Mouse (Mus musculus): ENCODE data around the gene Rnase13. TPM values are rescaled to one million over a fixed set of nuclear protein-coding genes. Genes with fewer than 3 reads are reported as not detected.

Rnase13 gene
- polyA plus RNA-seq, 1 experiment from 2014 or later, result not detected

- H3K27me3 ChIP-seq (ENCODE audit: control insufficient read depth, insufficient read depth, low read length), result no peaks in the 10 kb centered on the region
- H3K9ac ChIP-seq (replicated peaks; ENCODE audit: low read depth, low read length), result no peak overlapping the region
- H3K27ac ChIP-seq (ENCODE audit: low read length), result no peak overlapping the region
- no peaks in the 10 kb centered on the region for H3K9me3 ChIP-seq (ENCODE audit: control insufficient read depth, low read depth, low read length)
- H3K4me2 ChIP-seq (replicated peaks; ENCODE audit: low read depth, low read length), result no peak overlapping the region
- ATAC-seq (ENCODE audit: insufficient number of reproducible peaks, insufficient read depth, low FRiP score, low read depth), result no peak
- H3K4me3 ChIP-seq (ENCODE audit: low read depth, low read length), result no peak overlapping the region
- peaks cover 18% of the 10 kb centered on the region for H3K4me1 ChIP-seq (ENCODE audit: control insufficient read depth, insufficient read depth, low read length)
- no peaks in the 10 kb centered on the region for H3K36me3 ChIP-seq (ENCODE audit: control insufficient read depth, insufficient read depth, low read length)
- 89% methylated on average over 4 of the region's 4 CpGs for WGBS
Measured at GRCm38 (mm10) chr14:51918966-51919365, 3.6 kb downstream of the Rnase13 start.

- no peak within 1 kb of the TSS for H3K27ac ChIP-seq (ENCODE audit: low read length)
- no peak within 1 kb of the TSS for H3K4me2 ChIP-seq (replicated peaks; ENCODE audit: low read depth, low read length)
- H3K36me3 ChIP-seq (ENCODE audit: control insufficient read depth, insufficient read depth, low read length), result no peaks in the 10 kb centered on the region
- H3K4me3 ChIP-seq (ENCODE audit: low read depth, low read length), result no peak within 1 kb of the TSS
- no peak for ATAC-seq (ENCODE audit: insufficient number of reproducible peaks, insufficient read depth, low FRiP score, low read depth)
- 89% methylated on average over 4 of the region's 4 CpGs for WGBS
- H3K9me3 ChIP-seq (ENCODE audit: control insufficient read depth, low read depth, low read length), result no peaks in the 10 kb centered on the region
- H3K4me1 ChIP-seq (ENCODE audit: control insufficient read depth, insufficient read depth, low read length), result peaks cover 19% of the 10 kb centered on the region
- H3K9ac ChIP-seq (replicated peaks; ENCODE audit: low read depth, low read length), result no peak within 1 kb of the TSS
- no peaks in the 10 kb centered on the region for H3K27me3 ChIP-seq (ENCODE audit: control insufficient read depth, insufficient read depth, low read length)
Measured at GRCm38 (mm10) chr14:51918125-51918524, 4.4 kb downstream of the Rnase13 start, which contains the start of gene Tppp2. Gene Tppp2, plus strand, starts transcription at chr14:51918425.

- Histone ChIP-seq H3K27me3 (ENCODE audit: control insufficient read depth, insufficient read depth, low read length) (no peaks in the 10 kb centered on the region), H3K9me3 (ENCODE audit: control insufficient read depth, low read depth, low read length) (no peaks in the 10 kb centered on the region), H3K4me2 (replicated peaks; ENCODE audit: low read depth, low read length) (no peak overlapping the region), H3K27ac (ENCODE audit: low read length) (no peak overlapping the region), H3K9ac (replicated peaks; ENCODE audit: low read depth, low read length) (no peak overlapping the region), H3K4me3 (ENCODE audit: low read depth, low read length) (no peak overlapping the region), H3K36me3 (ENCODE audit: control insufficient read depth, insufficient read depth, low read length) (no peaks in the 10 kb centered on the region), H3K4me1 (ENCODE audit: control insufficient read depth, insufficient read depth, low read length) (peaks cover 11% of the 10 kb centered on the region; the same call in 1 of the 2 replicates)
- WGBS, result 84% methylated on average over 4 of the region's 4 CpGs
- ATAC-seq (ENCODE audit: insufficient number of reproducible peaks, insufficient read depth, low FRiP score, low read depth), result no peak
Measured at GRCm38 (mm10) chr14:51916539-51916938, 6.0 kb downstream of the Rnase13 start.

GRCm38 (mm10) chr14:51915030-51915429, 7.5 kb downstream of the Rnase13 start:
- 26% methylated on average over 3 of the region's 3 CpGs for WGBS
- Histone ChIP-seq H3K4me1 (ENCODE audit: control insufficient read depth, insufficient read depth, low read length) (peaks cover 7% of the 10 kb centered on the region; the same call in 1 of the 2 replicates), H3K9ac (replicated peaks; ENCODE audit: low read depth, low read length) (no peak overlapping the region), H3K27me3 (ENCODE audit: control insufficient read depth, insufficient read depth, low read length) (no peaks in the 10 kb centered on the region), H3K9me3 (ENCODE audit: control insufficient read depth, low read depth, low read length) (no peaks in the 10 kb centered on the region), H3K4me2 (replicated peaks; ENCODE audit: low read depth, low read length) (no peak overlapping the region), H3K36me3 (ENCODE audit: control insufficient read depth, insufficient read depth, low read length) (no peaks in the 10 kb centered on the region), H3K27ac (ENCODE audit: low read length) (peak overlapping the region; percentile 55; the same call in 1 of the 2 replicates), H3K4me3 (ENCODE audit: low read depth, low read length) (no peak overlapping the region)
- no peak for ATAC-seq (ENCODE audit: insufficient number of reproducible peaks, insufficient read depth, low FRiP score, low read depth)

GRCm38 (mm10) chr14:51913960-51914762, 8.4 kb downstream of the Rnase13 start, which contains the start of gene Ndrg2:
Gene Ndrg2, minus strand, starts transcription at chr14:51914158.
- Histone ChIP-seq H3K4me2 (replicated peaks; ENCODE audit: low read depth, low read length) (peak within 1 kb of the TSS; percentile 88), H3K27ac (ENCODE audit: low read length) (peak within 1 kb of the TSS; percentile 55; the same call in 1 of the 2 replicates), H3K36me3 (ENCODE audit: control insufficient read depth, insufficient read depth, low read length) (no peaks in the 10 kb centered on the region), H3K27me3 (ENCODE audit: control insufficient read depth, insufficient read depth, low read length) (no peaks in the 10 kb centered on the region), H3K9me3 (ENCODE audit: control insufficient read depth, low read depth, low read length) (no peaks in the 10 kb centered on the region), H3K4me3 (ENCODE audit: low read depth, low read length) (peak within 1 kb of the TSS; percentile 42), H3K4me1 (ENCODE audit: control insufficient read depth, insufficient read depth, low read length) (peaks cover 7% of the 10 kb centered on the region; the same call in 1 of the 2 replicates), H3K9ac (replicated peaks; ENCODE audit: low read depth, low read length) (peak within 1 kb of the TSS; percentile 34)
- peak; percentile 68 for ATAC-seq (ENCODE audit: insufficient number of reproducible peaks, insufficient read depth, low FRiP score, low read depth)
- WGBS, result 5% methylated on average over 22 of the region's 23 CpGs

GRCm38 (mm10) chr14:51913062-51913959, 9.3 kb downstream of the Rnase13 start:
- peak; percentile 89 for ATAC-seq (ENCODE audit: insufficient number of reproducible peaks, insufficient read depth, low FRiP score, low read depth)
- Histone ChIP-seq H3K27me3 (ENCODE audit: control insufficient read depth, insufficient read depth, low read length) (no peaks in the 10 kb centered on the region), H3K4me2 (replicated peaks; ENCODE audit: low read depth, low read length) (peak overlapping the region; percentile 88), H3K9me3 (ENCODE audit: control insufficient read depth, low read depth, low read length) (no peaks in the 10 kb centered on the region), H3K27ac (ENCODE audit: low read length) (peak overlapping the region; percentile 22; the same call in 1 of the 2 replicates), H3K4me3 (ENCODE audit: low read depth, low read length) (peak overlapping the region; percentile 42), H3K36me3 (ENCODE audit: control insufficient read depth, insufficient read depth, low read length) (no peaks in the 10 kb centered on the region), H3K4me1 (ENCODE audit: control insufficient read depth, insufficient read depth, low read length) (peaks cover 7% of the 10 kb centered on the region; the same call in 1 of the 2 replicates), H3K9ac (replicated peaks; ENCODE audit: low read depth, low read length) (peak overlapping the region; percentile 34)
- under 1% methylated on average over 58 of the region's 58 CpGs for WGBS

GRCm38 (mm10) chr14:51912391-51913061, 10.0 kb downstream of the Rnase13 start:
- no peak for ATAC-seq (ENCODE audit: insufficient number of reproducible peaks, insufficient read depth, low FRiP score, low read depth)
- Histone ChIP-seq H3K9ac (replicated peaks; ENCODE audit: low read depth, low read length) (peak overlapping the region; percentile 34), H3K9me3 (ENCODE audit: control insufficient read depth, low read depth, low read length) (no peaks in the 10 kb centered on the region), H3K27ac (ENCODE audit: low read length) (peak overlapping the region; percentile 22; the same call in 1 of the 2 replicates), H3K27me3 (ENCODE audit: control insufficient read depth, insufficient read depth, low read length) (no peaks in the 10 kb centered on the region), H3K4me2 (replicated peaks; ENCODE audit: low read depth, low read length) (peak overlapping the region; percentile 88), H3K4me3 (ENCODE audit: low read depth, low read length) (peak overlapping the region; percentile 42), H3K36me3 (ENCODE audit: control insufficient read depth, insufficient read depth, low read length) (no peaks in the 10 kb centered on the region), H3K4me1 (ENCODE audit: control insufficient read depth, insufficient read depth, low read length) (peaks cover 7% of the 10 kb centered on the region; the same call in 1 of the 2 replicates)
- WGBS, result 14% methylated on average over 14 of the region's 14 CpGs

- no peak overlapping the region for H3K9ac ChIP-seq (replicated peaks; ENCODE audit: low read depth, low read length)
- no peak overlapping the region for H3K27ac ChIP-seq (ENCODE audit: low read length)
- no peak for ATAC-seq (ENCODE audit: insufficient number of reproducible peaks, insufficient read depth, low FRiP score, low read depth)
- no peaks in the 10 kb centered on the region for H3K27me3 ChIP-seq (ENCODE audit: control insufficient read depth, insufficient read depth, low read length)
- H3K4me1 ChIP-seq (ENCODE audit: control insufficient read depth, insufficient read depth, low read length), result peaks cover 7% of the 10 kb centered on the region; the same call in 1 of the 2 replicates
- no peak overlapping the region for H3K4me2 ChIP-seq (replicated peaks; ENCODE audit: low read depth, low read length)
- WGBS, result 88% methylated on average over 10 of the region's 10 CpGs
- H3K4me3 ChIP-seq (ENCODE audit: low read depth, low read length), result no peak overlapping the region
- no peaks in the 10 kb centered on the region for H3K36me3 ChIP-seq (ENCODE audit: control insufficient read depth, insufficient read depth, low read length)
- H3K9me3 ChIP-seq (ENCODE audit: control insufficient read depth, low read depth, low read length), result no peaks in the 10 kb centered on the region
Measured at GRCm38 (mm10) chr14:51911301-51911700, 11.3 kb downstream of the Rnase13 start.
